Mouse (Mus musculus): Measurements from ENCODE around the gene Marc1. TPM values are rescaled to one million over a fixed set of nuclear protein-coding genes. Genes with fewer than 3 reads are reported as not detected.

Marc1 gene
- total RNA-seq, 2 experiments from 2014 or later = 0.18 to 0.24 TPM

- DNase-seq (ENCODE audit: low spot score) = no peak
Observed at GRCm38 (mm10) chr1:184763866-184764265, 47.2 kb downstream of the Marc1 start.

GRCm38 (mm10) chr1:184762941-184763340 lies 48.2 kb downstream of the Marc1 start:
- no peak for DNase-seq (ENCODE audit: low spot score)

DNA sequence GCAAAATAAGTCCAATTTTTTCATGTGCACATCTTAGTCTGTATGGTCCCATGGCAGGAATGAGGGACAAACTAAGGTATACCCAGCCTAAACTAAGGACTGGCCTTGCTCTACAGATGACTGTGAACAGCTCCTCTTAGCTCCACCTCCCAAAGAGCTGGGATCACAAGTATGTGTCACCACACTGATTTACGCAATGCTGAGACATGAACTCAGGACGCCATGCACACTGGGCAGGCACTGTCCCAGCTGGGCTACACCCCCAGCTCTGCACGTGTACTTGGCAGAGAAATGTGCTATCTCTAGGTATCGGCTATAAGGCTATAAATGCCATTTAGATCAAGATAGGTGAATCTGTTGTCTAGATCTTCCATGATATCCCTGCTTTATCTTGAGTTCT lies 49.1 kb downstream of the Marc1 start:
- DNase-seq (ENCODE audit: low spot score) = no peak

DNA sequence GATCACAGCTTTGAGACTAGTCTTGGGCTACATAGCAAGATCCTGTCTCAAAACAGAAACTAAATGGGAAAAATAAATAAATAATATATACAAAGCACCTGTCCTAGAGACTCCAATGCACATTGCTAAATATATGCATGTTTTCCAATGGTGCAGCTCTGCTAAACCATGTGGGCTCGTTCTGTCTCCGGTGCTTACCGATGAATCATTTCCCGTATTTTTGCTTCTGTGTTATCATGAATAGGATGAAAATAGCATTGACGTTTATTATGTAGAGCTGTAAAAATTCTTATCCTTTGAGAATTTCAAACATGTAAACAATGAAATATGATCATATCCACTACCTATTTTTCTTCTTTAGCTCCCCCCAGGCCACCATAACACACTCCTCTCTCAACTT lies 58.4 kb downstream of the Marc1 start:
- no peak for DNase-seq (ENCODE audit: low spot score)

DNA sequence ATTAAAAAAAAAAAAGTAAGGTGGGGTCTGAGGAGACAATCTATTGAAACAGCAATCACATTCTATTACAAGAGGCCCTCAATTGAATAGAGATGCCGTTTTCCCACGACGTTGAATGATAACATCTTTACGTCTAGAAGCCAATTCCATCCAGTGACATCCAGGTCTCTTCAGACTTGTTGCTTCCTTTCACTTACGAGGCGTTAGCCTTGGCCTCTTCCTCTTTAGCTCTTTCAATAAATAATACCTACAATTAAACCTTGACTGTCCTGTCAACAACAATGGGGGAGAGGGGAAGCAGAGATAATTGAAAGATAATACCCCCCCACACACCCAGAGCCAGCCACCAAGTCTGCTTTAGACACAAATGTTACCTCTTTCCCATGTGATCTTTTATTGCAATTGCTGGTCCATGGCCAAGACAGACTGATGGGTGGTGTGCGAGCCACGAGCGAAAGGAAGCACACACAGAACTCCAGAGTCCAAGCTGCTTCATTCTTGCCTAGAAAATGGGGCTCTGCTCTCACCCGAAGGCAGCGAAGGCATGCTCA lies 60.9 kb downstream of the Marc1 start:
- DNase-seq (ENCODE audit: low spot score) = no peak

- DNase-seq (ENCODE audit: low spot score) = peak; percentile 71
Observed at GRCm38 (mm10) chr1:184748692-184749152, 62.4 kb downstream of the Marc1 start.

- DNase-seq (ENCODE audit: low spot score) = peak; percentile 77
Observed at GRCm38 (mm10) chr1:184737876-184738479, 73.1 kb downstream of the Marc1 start.

DNA sequence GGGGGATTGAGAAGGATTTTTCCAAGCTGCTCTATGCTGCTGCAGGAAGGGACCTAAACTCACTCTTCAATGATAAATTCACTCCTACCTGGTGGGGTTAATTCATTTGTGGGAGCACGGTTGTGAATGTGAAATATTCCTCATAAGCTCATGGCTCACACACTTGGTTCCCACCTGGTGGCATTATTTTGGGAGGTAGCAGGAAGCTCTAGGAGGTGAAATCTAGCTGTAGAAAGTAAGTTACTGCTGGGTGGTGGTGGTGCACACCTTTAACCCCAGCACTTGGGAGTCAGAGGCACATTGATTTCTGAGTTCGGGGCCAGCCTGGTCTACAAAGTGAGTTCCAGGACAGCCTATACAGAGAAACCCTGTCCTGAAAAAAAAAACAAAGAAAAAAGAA lies 73.9 kb downstream of the Marc1 start:
- DNase-seq (ENCODE audit: low spot score) = no peak

Small RNA genes within 50 kb of the gene (microRNA-seq; reads per million reads assigned to microRNA genes)
- gene Mir1981 = 246 reads per million, percentile 68 among the genes with 10 or more reads in this experiment

Other genes starting within 250 kb of the Marc1 start
- gene Hlx, start 78.7 kb downstream of the Marc1 start, total RNA-seq (2021) = 1 to 10 TPM; 3.2 to 6.8 TPM
- gene Marc2, start 35.1 kb upstream of the Marc1 start, total RNA-seq (2021) = 100 to 1,000 TPM; 116 to 125 TPM
- 1 to 10 TPM; 6.6 to 8.7 TPM for gene C130074G19Rik, start 71.9 kb upstream of the Marc1 start, total RNA-seq (2021)
- gene Mark1, start 188.3 kb upstream of the Marc1 start, total RNA-seq (2021) = 1 to 10 TPM; 1.0 to 2.2 TPM